Mouse (Mus musculus) MEL (cell line): ENCODE measurements at regions not wholly inside any gene's neighbourhood (a gene's known extent, or its start where the extent isn't known, plus 50 kb on each side); places are given as distances from the start of the nearest gene placed in this dataset.

Experiments
- DNase-seq: peaks from one replicate; pipeline ENCODE4 v3.0.0; 2011; ENCODE audit warnings: low read depth, low spot score
- H3K27ac ChIP-seq: 2 replicates; pipeline ENCODE4 v1.5.1; 2012; ENCODE audit warnings: low read depth, mild to moderate bottlenecking, control low read depth, low read length, moderate library complexity; ENCODE audit not compliant: control insufficient read depth
- H3K27me3 ChIP-seq, 2 experiments: fragments of 150-350 bp in 1 of 2; sonication (generic) in 1 of 2; 2 replicates each; pipeline ENCODE4 v1.6.1; 2012; ENCODE audit warnings: low read length in 2 of 2, mild to moderate bottlenecking in 2 of 2, improper control_type of control experiment in 1 of 2, moderate library complexity in 1 of 2; ENCODE audit not compliant: insufficient read depth in 2 of 2, control insufficient read depth in 1 of 2
- H3K36me3 ChIP-seq, 2 experiments: 2 replicates each; pipeline ENCODE4 v1.6.1; 2012 to 2014; ENCODE audit warnings: low read length in 2 of 2, improper control_type of control experiment in 1 of 2, inconsistent platforms in 1 of 2, mild to moderate bottlenecking in 1 of 2; ENCODE audit not compliant: insufficient read depth in 2 of 2, control insufficient read depth in 1 of 2
- H3K4me1 ChIP-seq, 2 experiments: fragments of 150-350 bp in 1 of 2; sonication (generic) in 1 of 2; 2 replicates each; pipeline ENCODE4 v1.6.1; 2012; ENCODE audit warnings: low read length in 2 of 2, improper control_type of control experiment in 1 of 2, mild to moderate bottlenecking in 1 of 2; ENCODE audit not compliant: insufficient read depth in 2 of 2, control insufficient read depth in 1 of 2
- H3K4me3 ChIP-seq, 2 experiments: fragments of 150-350 bp in 1 of 2; sonication (generic) in 1 of 2; 2 replicates each; pipeline ENCODE4 v1.5.1; 2012; ENCODE audit warnings: low read depth in 2 of 2, low read length in 2 of 2, mild to moderate bottlenecking in 2 of 2, moderate library complexity in 2 of 2, control low read depth in 1 of 2, improper control_type of control experiment in 1 of 2; ENCODE audit not compliant: control insufficient read depth in 1 of 2, insufficient read depth in 1 of 2
- H3K79me2 ChIP-seq: 2 replicates; pipeline ENCODE4 v1.6.1; 2012; ENCODE audit warnings: mild to moderate bottlenecking, low read length, moderate library complexity; ENCODE audit not compliant: control insufficient read depth, poor library complexity, insufficient read depth
- H3K9ac ChIP-seq: 2 replicates; pipeline ENCODE4 v1.6.1; 2012; ENCODE audit warnings: low read depth, mild to moderate bottlenecking, control low read depth, low read length, moderate library complexity; ENCODE audit not compliant: control insufficient read depth, poor library complexity, severe bottlenecking
- H3K9me3 ChIP-seq: fragments of 150-350 bp; sonication (generic); replicated peaks from 2 replicates; pipeline ENCODE4 v1.6.1; 2012; ENCODE audit warnings: mild to moderate bottlenecking, low read length, improper control_type of control experiment, moderate library complexity; ENCODE audit not compliant: insufficient read depth
- CTCF ChIP-seq, 3 experiments: IDR thresholded peaks in 2 of 3; conservative IDR thresholded peaks in 1 of 3; 2 replicates each; pipeline ENCODE4 v1.5.1; 2011 to 2012; ENCODE audit warnings: low read length in 3 of 3, low read depth in 2 of 3, mild to moderate bottlenecking in 2 of 3, improper control_type of control experiment in 1 of 3, inconsistent platforms in 1 of 3, mixed read lengths in 1 of 3, moderate library complexity in 1 of 3; ENCODE audit not compliant: control insufficient read depth in 1 of 3, insufficient read depth in 1 of 3, poor library complexity in 1 of 3, severe bottlenecking in 1 of 3
- E2F4 ChIP-seq: IDR thresholded peaks from 2 replicates; pipeline ENCODE4 v1.6.1; 2011; ENCODE audit warnings: low read depth, low read length, improper control_type of control experiment, borderline replicate concordance
- EP300 ChIP-seq, 2 experiments: IDR thresholded peaks; 2 replicates each; pipeline ENCODE4 v1.6.1; 2011; ENCODE audit warnings: improper control_type of control experiment in 2 of 2, low read length in 2 of 2, low read depth in 1 of 2, mild to moderate bottlenecking in 1 of 2
- ETS1 ChIP-seq: IDR thresholded peaks from 2 replicates; pipeline ENCODE4 v1.6.1; 2012; ENCODE audit warnings: low read depth, mild to moderate bottlenecking, inconsistent platforms, low read length, improper control_type of control experiment, moderate library complexity
- GABPA ChIP-seq: IDR thresholded peaks from 2 replicates; pipeline ENCODE4 v1.6.1; 2012; ENCODE audit warnings: low read depth, mild to moderate bottlenecking, inconsistent platforms, low read length, improper control_type of control experiment, moderate library complexity
- GATA1 ChIP-seq: IDR thresholded peaks from 2 replicates; pipeline ENCODE4 v1.6.1; 2011; ENCODE audit warnings: low read depth, low read length, improper control_type of control experiment
- MAFK ChIP-seq: IDR thresholded peaks from 2 replicates; pipeline ENCODE4 v1.6.1; 2011; ENCODE audit warnings: low read depth, mild to moderate bottlenecking, low read length, improper control_type of control experiment, borderline replicate concordance
- MAX ChIP-seq: IDR thresholded peaks from 2 replicates; pipeline ENCODE4 v1.6.1; 2011; ENCODE audit warnings: low read length, improper control_type of control experiment
- MAZ ChIP-seq: IDR thresholded peaks from 2 replicates; pipeline ENCODE4 v1.6.1; 2012; ENCODE audit warnings: low read depth, mild to moderate bottlenecking, inconsistent platforms, low read length, improper control_type of control experiment
- MXI1 ChIP-seq: IDR thresholded peaks from 2 replicates; pipeline ENCODE4 v1.6.1; 2011; ENCODE audit warnings: mild to moderate bottlenecking, low read depth, low read length, improper control_type of control experiment
- MYC ChIP-seq: IDR thresholded peaks from 2 replicates; pipeline ENCODE4 v1.6.1; 2011; ENCODE audit warnings: low read depth, mild to moderate bottlenecking, low read length, improper control_type of control experiment, moderate library complexity
- NRF1 ChIP-seq: IDR thresholded peaks from 2 replicates; pipeline ENCODE4 v1.6.1; 2014; ENCODE audit warnings: low read depth, mild to moderate bottlenecking, inconsistent platforms, low read length, improper control_type of control experiment, moderate library complexity; ENCODE audit not compliant: poor library complexity, insufficient read depth, severe bottlenecking
- TAL1 ChIP-seq: IDR thresholded peaks from 2 replicates; pipeline ENCODE4 v1.6.1; 2012; ENCODE audit warnings: mild to moderate bottlenecking, inconsistent platforms, low read length, moderate library complexity, mixed read lengths
- UBTF ChIP-seq: IDR thresholded peaks from 2 replicates; pipeline ENCODE4 v1.6.1; 2012; ENCODE audit warnings: low read depth, mild to moderate bottlenecking, inconsistent platforms, low read length, improper control_type of control experiment, moderate library complexity, borderline replicate concordance; ENCODE audit not compliant: insufficient read depth
- ZKSCAN1 ChIP-seq: IDR thresholded peaks from 2 replicates; pipeline ENCODE4 v1.6.1; 2012; ENCODE audit warnings: low read depth, mild to moderate bottlenecking, inconsistent platforms, low read length, improper control_type of control experiment, moderate library complexity

DNA sequence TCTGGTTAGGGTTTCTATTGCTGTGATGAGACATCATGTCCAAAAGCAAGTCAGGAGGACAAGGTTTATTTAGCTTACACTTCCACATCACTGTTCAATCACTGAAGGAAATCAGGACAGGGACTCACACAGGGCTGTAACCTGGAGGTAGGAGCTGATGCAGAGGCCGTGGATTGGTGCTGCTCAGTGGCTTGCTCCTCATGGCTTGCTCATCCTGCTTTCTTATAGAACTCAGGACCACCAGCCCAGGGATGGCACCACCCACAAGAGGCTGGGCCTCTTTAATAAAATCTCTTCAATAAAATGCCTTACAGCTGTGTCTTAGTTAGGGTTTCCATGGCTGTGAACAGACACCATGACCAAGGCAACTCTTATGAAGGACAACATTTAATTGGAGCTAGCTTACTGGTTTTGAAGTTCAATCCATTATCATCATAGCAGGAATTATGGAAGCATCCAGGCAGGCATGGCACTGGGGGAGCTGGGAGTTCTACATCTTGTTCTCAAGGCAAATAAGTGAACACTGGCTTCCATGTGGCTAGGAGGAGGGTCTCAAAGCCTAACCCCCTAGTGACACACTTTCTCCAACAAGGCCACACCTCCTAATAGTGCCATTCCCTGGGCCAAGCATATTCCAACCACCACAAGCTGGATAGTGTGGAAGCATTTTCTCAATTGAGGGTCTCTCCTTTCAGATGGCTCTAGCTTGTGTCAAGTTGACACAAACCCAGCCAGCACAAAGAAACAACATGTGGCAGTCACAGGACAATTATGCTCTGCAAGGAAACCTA, 96.4 kb upstream of the Cpm start:
- no peak overlapping the region for H3K9ac ChIP-seq
- H3K4me3 ChIP-seq = no peak overlapping the region
- no peaks in the 10 kb centered on the region for H3K36me3 ChIP-seq
- no peaks in the 10 kb centered on the region for H3K9me3 ChIP-seq
- H3K27ac ChIP-seq = no peak overlapping the region
- DNase-seq = no peak
- TF ChIP-seq ETS1 (no peak), UBTF (no peak), ZKSCAN1 (no peak)
- no peaks in the 10 kb centered on the region; a peak in 1 of 4 replicates for H3K27me3 ChIP-seq
- no peaks in the 10 kb centered on the region for H3K4me1 ChIP-seq
- no peaks in the 10 kb centered on the region for H3K79me2 ChIP-seq

DNA sequence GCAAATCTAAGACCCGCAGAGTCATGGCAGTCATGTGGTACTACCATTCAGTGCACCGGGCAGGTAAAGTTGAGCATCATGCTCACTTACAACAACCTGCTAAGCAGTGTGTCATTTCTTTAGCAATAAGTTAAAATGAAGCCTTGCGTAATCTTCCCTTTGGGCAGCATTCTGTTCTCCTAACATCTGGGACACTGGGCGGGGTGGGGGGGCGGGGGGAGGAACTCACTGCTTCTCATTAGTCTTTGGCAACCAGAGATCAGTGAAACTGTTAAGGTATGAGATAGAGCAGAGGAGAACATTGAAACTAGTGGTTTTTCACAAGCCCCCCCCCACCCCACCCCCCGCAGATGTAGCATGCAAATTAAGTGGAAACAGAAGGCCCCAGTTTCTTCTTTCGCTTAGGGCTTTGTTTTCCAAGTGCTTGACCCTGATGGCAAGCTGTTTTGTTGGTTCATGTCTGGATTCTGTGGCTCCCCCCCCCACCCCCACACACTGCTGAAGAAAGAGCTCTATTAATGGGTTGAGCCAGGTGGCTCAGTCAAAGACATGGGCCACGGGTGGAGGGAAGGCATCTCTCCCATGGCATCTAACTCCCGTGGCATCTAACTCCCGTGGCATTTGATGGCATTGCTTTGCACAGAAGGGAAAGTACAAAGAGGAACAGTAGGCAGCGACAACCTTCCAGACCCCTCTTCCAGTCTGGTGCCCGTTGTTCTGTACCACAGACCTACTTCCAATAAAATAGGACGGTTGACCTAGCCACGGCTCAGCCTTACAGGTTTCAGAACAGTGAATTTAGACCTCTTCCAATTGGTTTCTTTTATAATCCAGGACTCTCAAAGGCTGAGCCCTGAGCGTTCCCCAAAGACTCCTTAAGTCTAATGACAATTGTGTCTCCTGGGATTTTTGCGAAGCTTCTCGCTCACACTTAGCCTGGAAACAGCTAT, 97.2 kb upstream of the Cpm start:
- DNase-seq = no peak
- H3K27me3 ChIP-seq = no peaks in the 10 kb centered on the region; a peak in 1 of 4 replicates
- TF ChIP-seq CTCF (IDR thresholded peaks at IDR 0.05 in 2 of 3, conservative IDR thresholded peaks at IDR 0.05 in 1 of 3; ENCODE audit: control insufficient read depth in 1 of 3, insufficient read depth in 1 of 3, low read depth in 2 of 3, low read length in 3 of 3, poor library complexity in 1 of 3, severe bottlenecking in 1 of 3) = no peak
- TF ChIP-seq MYC = no peak
- no peak for TF ChIP-seq GATA1
- no peak for TF ChIP-seq ZKSCAN1
- no peak for TF ChIP-seq TAL1
- no peak for TF ChIP-seq MAZ
- TF ChIP-seq MXI1 = no peak
- no peaks in the 10 kb centered on the region for H3K36me3 ChIP-seq
- no peak overlapping the region for H3K9ac ChIP-seq
- H3K9me3 ChIP-seq = no peaks in the 10 kb centered on the region
- no peak overlapping the region for H3K4me3 ChIP-seq
- H3K4me1 ChIP-seq = no peaks in the 10 kb centered on the region
- no peaks in the 10 kb centered on the region for H3K79me2 ChIP-seq
- H3K27ac ChIP-seq = no peak overlapping the region

DNA sequence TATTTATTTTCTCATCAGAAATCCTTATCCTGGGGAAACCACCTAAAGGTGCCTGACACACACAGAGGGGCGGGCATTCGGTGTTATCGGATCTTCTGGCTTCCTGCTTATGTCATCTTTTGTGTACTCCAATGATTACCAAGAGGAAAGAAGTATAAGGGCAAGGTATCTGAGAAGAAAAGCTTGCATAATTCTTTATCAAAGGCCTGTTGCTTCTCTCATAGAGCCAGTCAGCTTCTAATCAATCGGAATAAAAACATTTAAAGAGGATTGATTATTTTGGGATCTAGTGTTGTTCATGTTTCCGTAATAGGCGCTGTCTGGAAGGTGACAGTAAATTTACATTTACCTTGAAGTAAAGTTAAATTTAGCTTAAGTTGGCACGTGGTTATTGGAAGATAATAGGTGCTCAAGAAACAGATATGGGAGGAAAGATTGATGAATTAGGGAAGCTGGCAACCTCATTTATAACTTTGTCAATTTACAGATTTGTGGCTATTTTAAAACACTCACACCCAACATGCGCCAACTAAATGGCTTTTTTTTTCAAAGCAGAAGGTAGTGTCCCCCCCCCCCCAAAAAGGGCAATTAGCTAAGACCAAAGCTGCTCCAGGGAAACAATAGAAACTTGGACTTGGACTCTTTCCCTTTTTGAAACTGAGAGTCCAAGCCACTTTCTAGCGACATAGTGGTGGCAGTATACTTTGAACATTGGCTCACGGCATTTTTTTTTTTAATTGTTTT, 98.3 kb upstream of the Cpm start:
- no peaks in the 10 kb centered on the region; a peak in 1 of 4 replicates for H3K27me3 ChIP-seq
- no peak overlapping the region for H3K4me3 ChIP-seq
- no peaks in the 10 kb centered on the region for H3K4me1 ChIP-seq
- H3K79me2 ChIP-seq = no peaks in the 10 kb centered on the region
- H3K9ac ChIP-seq = no peak overlapping the region
- no peak overlapping the region for H3K27ac ChIP-seq
- TF ChIP-seq MAX (no peak), MAFK (no peak), GATA1 (no peak), MXI1 (no peak), MYC (no peak), GABPA (no peak), E2F4 (no peak), EP300 (IDR thresholded peaks at IDR 0.05; ENCODE audit: low read depth in 1 of 2, low read length in 2 of 2) (no peak), NRF1 (no peak)
- DNase-seq = no peak
- H3K9me3 ChIP-seq = no peaks in the 10 kb centered on the region
- H3K36me3 ChIP-seq = no peaks in the 10 kb centered on the region
